ENCODE assay signal across 9 mouse cellular contexts in the genomic region with DNA sequence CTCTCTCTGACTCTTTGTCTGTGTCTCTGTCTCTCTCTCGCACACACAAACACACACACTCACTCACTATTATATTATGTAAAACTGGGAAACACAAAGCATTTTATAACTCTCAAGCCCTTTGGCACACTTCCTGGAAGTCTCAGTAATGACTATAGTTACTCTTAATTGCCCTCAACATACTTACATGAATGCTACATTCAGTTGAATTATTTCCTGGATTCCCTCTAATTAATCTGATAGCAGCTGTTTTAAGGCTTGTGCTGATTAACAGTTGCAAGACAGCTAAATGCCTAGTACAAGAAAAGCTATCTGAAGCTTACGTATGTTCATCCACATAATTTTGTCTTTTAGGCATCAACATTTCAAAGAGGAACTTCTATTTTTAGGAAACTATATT.
"Had no signal": no experiment of that assay in that cellular context is flagged by ENCODE, and none has a peak within 500 bp of the region (broad histone marks: within the 10 kb centered on the region; RNA-seq: fewer than 3 reads in every experiment).

No protein-coding gene starts in this region.

- H3K27me3 ChIP-seq: limb, embryonic 15.5 days; liver, embryonic 12.5 days; lung, embryonic 15.5 days; midbrain, embryonic 12.5 days had no signal

- H3K9ac ChIP-seq: limb, embryonic 15.5 days; liver, embryonic 12.5 days; lung, embryonic 15.5 days; midbrain, embryonic 12.5 days had no signal

- H3K36me3 ChIP-seq: limb, embryonic 15.5 days; liver, embryonic 12.5 days; lung, embryonic 15.5 days; midbrain, embryonic 12.5 days had no signal

- DNase-seq: kidney, adult 9 months; kidney, postnatal 25 days; thymus, postnatal 4 days had no signal

- H3K9me3 ChIP-seq: limb, embryonic 15.5 days; liver, embryonic 12.5 days; lung, embryonic 15.5 days; midbrain, embryonic 12.5 days had no signal

- H3K4me3 ChIP-seq: limb, embryonic 15.5 days; liver, embryonic 12.5 days; lung, embryonic 15.5 days; midbrain, embryonic 12.5 days had no signal

- H3K4me1 ChIP-seq: limb, embryonic 15.5 days; liver, embryonic 12.5 days; lung, embryonic 15.5 days; midbrain, embryonic 12.5 days had no signal

- H3K27ac ChIP-seq: limb, embryonic 15.5 days; liver, embryonic 12.5 days; lung, embryonic 15.5 days; midbrain, embryonic 12.5 days; stomach, postnatal 0 days had no signal

- ATAC-seq: liver, embryonic 12.5 days; midbrain, embryonic 16.5 days had no signal

- H3K4me2 ChIP-seq: limb, embryonic 15.5 days; liver, embryonic 12.5 days; lung, embryonic 15.5 days; midbrain, embryonic 12.5 days had no signal
